Mouse (Mus musculus): ENCODE data around the gene Hpse2. TPM values are rescaled to one million over a fixed set of nuclear protein-coding genes. Genes with fewer than 3 reads are reported as not detected.
A peak's percentile ranks its signal among the peaks of the same experiment; 100 is the strongest.

Hpse2 gene
- polyA plus RNA-seq, 1 experiment from 2014 or later, result 11.4 TPM

- Histone ChIP-seq H3K4me2 (peak within 1 kb of the TSS; percentile 86), H3K36me3 (ENCODE audit: insufficient read depth) (no peaks in the 10 kb centered on the region), H3K9ac (peak within 1 kb of the TSS; percentile 78), H3K4me1 (ENCODE audit: insufficient read depth) (peaks cover 21% of the 10 kb centered on the region), H3K27me3 (ENCODE audit: insufficient read depth, low read length) (no peaks in the 10 kb centered on the region), H3K27ac (ENCODE audit: low read depth) (peak within 1 kb of the TSS; percentile 97), H3K9me3 (ENCODE audit: low read depth, low read length) (no peaks in the 10 kb centered on the region), H3K4me3 (ENCODE audit: low read depth, low read length) (peak within 1 kb of the TSS; percentile 42)
- DNase-seq (peak; percentile 98), ATAC-seq (ENCODE audit: insufficient read depth) (peak; percentile 89)
- no peak for TF ChIP-seq CTCF (IDR thresholded peaks at IDR 0.05; ENCODE audit: low read depth)
- WGBS, result under 1% methylated on average over 22 of the region's 22 CpGs
These were observed 635.7 kb downstream of the Hpse2 start, which contains the start of gene Pyroxd2 for GRCm38 (mm10) chr19:42752363-42752931. Pyroxd2 (minus strand) TSS chr19:42752775.

- DNase-seq, result no peak
- Histone ChIP-seq H3K4me1 (ENCODE audit: insufficient read depth) (peaks cover 17% of the 10 kb centered on the region), H3K9ac (no peak overlapping the region; the same call in 1 of the 2 replicates), H3K27me3 (ENCODE audit: insufficient read depth, low read length) (no peaks in the 10 kb centered on the region), H3K4me2 (no peak overlapping the region), H3K9me3 (ENCODE audit: low read depth, low read length) (no peaks in the 10 kb centered on the region), H3K36me3 (ENCODE audit: insufficient read depth) (no peaks in the 10 kb centered on the region), H3K4me3 (ENCODE audit: low read depth, low read length) (no peak overlapping the region), H3K27ac (ENCODE audit: low read depth) (no peak overlapping the region)
- TF ChIP-seq CTCF (IDR thresholded peaks at IDR 0.05; ENCODE audit: low read depth), result no peak
- ATAC-seq (ENCODE audit: insufficient read depth), result no peak
- WGBS, result 51% methylated on average over 11 of the region's 11 CpGs
These were observed 638.0 kb downstream of the Hpse2 start for GRCm38 (mm10) chr19:42750196-42750595.

- 88% methylated on average over 8 of the region's 8 CpGs for WGBS
- Histone ChIP-seq H3K36me3 (ENCODE audit: insufficient read depth) (no peaks in the 10 kb centered on the region), H3K4me2 (no peak overlapping the region), H3K27ac (ENCODE audit: low read depth) (no peak overlapping the region), H3K9ac (no peak overlapping the region), H3K4me3 (ENCODE audit: low read depth, low read length) (no peak overlapping the region), H3K9me3 (ENCODE audit: low read depth, low read length) (no peaks in the 10 kb centered on the region), H3K27me3 (ENCODE audit: insufficient read depth, low read length) (no peaks in the 10 kb centered on the region), H3K4me1 (ENCODE audit: insufficient read depth) (peaks cover 7% of the 10 kb centered on the region; the same call in 1 of the 2 replicates)
- DNase-seq (no peak), ATAC-seq (ENCODE audit: insufficient read depth) (no peak)
- no peak for TF ChIP-seq CTCF (IDR thresholded peaks at IDR 0.05; ENCODE audit: low read depth)
These were observed 641.5 kb downstream of the Hpse2 start for GRCm38 (mm10) chr19:42746702-42747101.

- no peak for TF ChIP-seq CTCF (IDR thresholded peaks at IDR 0.05; ENCODE audit: low read depth)
- DNase-seq (no peak), ATAC-seq (ENCODE audit: insufficient read depth) (no peak)
- Histone ChIP-seq H3K4me1 (ENCODE audit: insufficient read depth) (peaks cover 10% of the 10 kb centered on the region; the same call in 1 of the 2 replicates), H3K9me3 (ENCODE audit: low read depth, low read length) (no peaks in the 10 kb centered on the region), H3K27me3 (ENCODE audit: insufficient read depth, low read length) (no peaks in the 10 kb centered on the region), H3K27ac (ENCODE audit: low read depth) (no peak overlapping the region), H3K9ac (no peak overlapping the region), H3K4me3 (ENCODE audit: low read depth, low read length) (no peak overlapping the region), H3K36me3 (ENCODE audit: insufficient read depth) (no peaks in the 10 kb centered on the region), H3K4me2 (no peak overlapping the region)
- WGBS, result 63% methylated on average over 4 of the region's 4 CpGs
These were observed 642.3 kb downstream of the Hpse2 start for GRCm38 (mm10) chr19:42745869-42746224.

GRCm38 (mm10) chr19:42745084-42745868 lies 642.9 kb downstream of the Hpse2 start:
- DNase-seq (peak; percentile 29), ATAC-seq (ENCODE audit: insufficient read depth) (no peak)
- Histone ChIP-seq H3K9ac (no peak overlapping the region), H3K9me3 (ENCODE audit: low read depth, low read length) (no peaks in the 10 kb centered on the region), H3K27me3 (ENCODE audit: insufficient read depth, low read length) (no peaks in the 10 kb centered on the region), H3K36me3 (ENCODE audit: insufficient read depth) (no peaks in the 10 kb centered on the region), H3K4me2 (no peak overlapping the region), H3K4me3 (ENCODE audit: low read depth, low read length) (no peak overlapping the region), H3K27ac (ENCODE audit: low read depth) (no peak overlapping the region), H3K4me1 (ENCODE audit: insufficient read depth) (peaks cover 8% of the 10 kb centered on the region; the same call in 1 of the 2 replicates)
- WGBS, result 49% methylated on average over 9 of the region's 9 CpGs
- no peak for TF ChIP-seq CTCF (IDR thresholded peaks at IDR 0.05; ENCODE audit: low read depth)

GRCm38 (mm10) chr19:42744162-42744586 lies 644.0 kb downstream of the Hpse2 start:
- Histone ChIP-seq H3K27ac (ENCODE audit: low read depth) (0 out of 2 replicates have a peak overlapping the region, but pooled peaks have one; percentile 8), H3K4me2 (no peak overlapping the region), H3K27me3 (ENCODE audit: insufficient read depth, low read length) (no peaks in the 10 kb centered on the region), H3K9me3 (ENCODE audit: low read depth, low read length) (no peaks in the 10 kb centered on the region), H3K9ac (no peak overlapping the region), H3K36me3 (ENCODE audit: insufficient read depth) (no peaks in the 10 kb centered on the region), H3K4me3 (ENCODE audit: low read depth, low read length) (no peak overlapping the region), H3K4me1 (ENCODE audit: insufficient read depth) (0 out of 2 replicates have a peak, but pooled peaks cover 3% of the 10 kb centered on the region)
- WGBS, result 14% methylated on average over 4 of the region's 4 CpGs
- DNase-seq, result peak; percentile 84
- peak; percentile 84 for TF ChIP-seq CTCF (IDR thresholded peaks at IDR 0.05; ENCODE audit: low read depth)
- peak; percentile 76 for ATAC-seq (ENCODE audit: insufficient read depth)

- DNase-seq, result no peak
- TF ChIP-seq CTCF (IDR thresholded peaks at IDR 0.05; ENCODE audit: low read depth), result no peak
These were observed 644.9 kb downstream of the Hpse2 start for GRCm38 (mm10) chr19:42743261-42743660.

More at GRCm38 (mm10) chr19:42743261-42743660, 644.9 kb downstream of the Hpse2 start:
- no peaks in the 10 kb centered on the region for H3K36me3 ChIP-seq (ENCODE audit: insufficient read depth)
- 73% methylated on average over 16 of the region's 16 CpGs for whole genome bisulfite sequencing
- 0 out of 2 replicates have a peak, but pooled peaks cover 3% of the 10 kb centered on the region for H3K4me1 ChIP-seq (ENCODE audit: insufficient read depth)
- no peak for ATAC-seq (ENCODE audit: insufficient read depth)
- no peak overlapping the region for H3K4me3 ChIP-seq (ENCODE audit: low read depth, low read length)
- H3K9me3 ChIP-seq (ENCODE audit: low read depth, low read length), result no peaks in the 10 kb centered on the region
- no peak overlapping the region for H3K9ac ChIP-seq
- no peak overlapping the region for H3K4me2 ChIP-seq
- no peaks in the 10 kb centered on the region for H3K27me3 ChIP-seq (ENCODE audit: insufficient read depth, low read length)
- no peak overlapping the region for H3K27ac ChIP-seq (ENCODE audit: low read depth)
